10 mouse cellular contexts compared by ENCODE assay signal in genomic region chr5:112093905-112094571, GRCm38 (mm10).
DNase-seq lines count a peak whose midpoint lies in the region; ATAC-seq and TF ChIP-seq lines count a peak whose summit lies in the region.
"Had no signal": no experiment of that assay in that cellular context is flagged by ENCODE, and none has a peak within 500 bp of the region (broad histone marks: within the 10 kb centered on the region; RNA-seq: fewer than 3 reads in every experiment).

No protein-coding gene starts in this region.

- no peaks in the 10 kb centered on the region for H3K27me3 ChIP-seq in hindbrain, embryonic 15.5 days
- H3K27me3 ChIP-seq in midbrain, postnatal 0 days (ENCODE audit: insufficient read depth, low read length), result no peaks in the 10 kb centered on the region

- peaks cover 20% of the 10 kb centered on the region for H3K4me1 ChIP-seq in hindbrain, embryonic 15.5 days (replicated peaks)
- H3K4me1 ChIP-seq in midbrain, postnatal 0 days (ENCODE audit: insufficient read depth, low read length), result peaks cover 4% of the 10 kb centered on the region; the same call in 1 of the 2 replicates

- H3K4me3 ChIP-seq in hindbrain, embryonic 15.5 days, result no peak overlapping the region
- H3K4me3 ChIP-seq in midbrain, postnatal 0 days (ENCODE audit: low read depth, low read length), result no peak overlapping the region
- H3K4me3 ChIP-seq: gastrocnemius, adult 2 months had no signal

- no peak overlapping the region for H3K9ac ChIP-seq in hindbrain, embryonic 15.5 days
- H3K9ac ChIP-seq in midbrain, postnatal 0 days (replicated peaks; ENCODE audit: low read length, poor library complexity, severe bottlenecking), result no peak overlapping the region
- H3K9ac ChIP-seq: lung, embryonic 14.5 days had no signal

- TF ChIP-seq CTCF in midbrain, postnatal 0 days (IDR thresholded peaks at IDR 0.05), result no peak

- H3K9me3 ChIP-seq in hindbrain, embryonic 15.5 days, result no peaks in the 10 kb centered on the region
- H3K9me3 ChIP-seq in midbrain, postnatal 0 days (ENCODE audit: low read length), result no peaks in the 10 kb centered on the region

- ATAC-seq in hindbrain, embryonic 15.5 days (ENCODE audit: low FRiP score, low read depth), result 0 out of 2 replicates have a peak, but pooled peaks have one; percentile 23
- no peak for ATAC-seq in midbrain, postnatal 0 days (ENCODE audit: low FRiP score)
- no peak for ATAC-seq in erythroid progenitor cell, adult 5-6 weeks (replicated peaks; ENCODE audit: low FRiP score, poor library complexity, severe bottlenecking)

- H3K36me3 ChIP-seq in hindbrain, embryonic 15.5 days, result no peaks in the 10 kb centered on the region
- no peaks in the 10 kb centered on the region for H3K36me3 ChIP-seq in midbrain, postnatal 0 days (ENCODE audit: insufficient read depth, low read length)
- H3K36me3 ChIP-seq: G1E had no signal

- no peak overlapping the region for H3K4me2 ChIP-seq in hindbrain, embryonic 15.5 days
- no peak overlapping the region for H3K4me2 ChIP-seq in midbrain, postnatal 0 days (ENCODE audit: low read depth, low read length, poor library complexity, severe bottlenecking)
- H3K4me2 ChIP-seq: lung, embryonic 14.5 days had no signal

- 49% methylated on average over 17 of the region's 17 CpGs for WGBS in hindbrain, embryonic 15.5 days
- 61% methylated on average over 17 of the region's 17 CpGs for WGBS in midbrain, postnatal 0 days

- peak overlapping the region; percentile 54; the same call in 1 of the 2 replicates for H3K27ac ChIP-seq in hindbrain, embryonic 15.5 days (replicated peaks)
- no peak overlapping the region for H3K27ac ChIP-seq in midbrain, postnatal 0 days (ENCODE audit: low read depth, low read length)
- H3K27ac ChIP-seq: gastrocnemius, adult 2 months had no signal

- DNase-seq in brain, adult 2 months (ENCODE audit: low read depth, low spot score), result peak; percentile 88
- peak; percentile 64 for DNase-seq in cerebellum, adult 9-10 months
- peak; percentile 86 for DNase-seq in midbrain, postnatal 0 days (ENCODE audit: low spot score)
- no peak for DNase-seq in kidney, adult 8-10 months
- DNase-seq in heart, postnatal 4 days, result no peak
- DNase-seq: gastrocnemius, adult 2 months; lung, embryonic 14.5 days had no signal

Comparison
In these comparisons a context has a peak if more than half of its experiments do, and no peak if none do; other contexts are left out.
1. DNase-seq: peak in brain, adult 2 months (single experiment), cerebellum, adult 9-10 months (single experiment) and midbrain, postnatal 0 days (single experiment); none in kidney, adult 8-10 months (0 of 2) and heart, postnatal 4 days (single experiment).